Mouse (Mus musculus) kidney, adult 2 months (tissue): ENCODE data around the gene Cysrt1. TPM values are rescaled to one million over a fixed set of nuclear protein-coding genes. Genes with fewer than 3 reads are reported as not detected.
A peak's percentile ranks its signal among the peaks of the same experiment; 100 is the strongest.

Source experiments
- DNase-seq: peaks from one replicate; pipeline ENCODE4 v3.0.0; 2021
- H3K27ac ChIP-seq: fragments of 200-500 bp; 2 replicates; pipeline ENCODE4 v1.5.1; 2012; ENCODE audit warnings: low read depth, low read length, control low read depth, inconsistent platforms; ENCODE audit not compliant: insufficient read depth
- H3K27me3 ChIP-seq: fragments of 200-500 bp; replicated peaks from 2 replicates; pipeline ENCODE4 v1.6.1; 2012; ENCODE audit warnings: mild to moderate bottlenecking, moderate library complexity, low read length, inconsistent platforms; ENCODE audit not compliant: control insufficient read depth, insufficient read depth
- H3K36me3 ChIP-seq: fragments of 200-500 bp; 2 replicates; pipeline ENCODE4 v1.6.1; 2012; ENCODE audit warnings: mild to moderate bottlenecking, moderate library complexity, low read length, inconsistent platforms; ENCODE audit not compliant: control insufficient read depth, insufficient read depth
- H3K4me1 ChIP-seq: fragments of 200-500 bp; 2 replicates; pipeline ENCODE4 v1.6.1; 2011; ENCODE audit warnings: low read length; ENCODE audit not compliant: control insufficient read depth, insufficient read depth
- H3K4me3 ChIP-seq: fragments of 200-500 bp; 2 replicates; pipeline ENCODE4 v1.5.1; 2011; ENCODE audit warnings: mild to moderate bottlenecking, low read depth, low read length, control low read depth; ENCODE audit not compliant: insufficient read depth
- CTCF ChIP-seq: fragments of 200-500 bp; conservative IDR thresholded peaks from 2 replicates; pipeline ENCODE4 v1.5.1; 2011; ENCODE audit warnings: low read depth, mild to moderate bottlenecking, control low read depth, low read length, moderate library complexity, mixed read lengths; ENCODE audit not compliant: insufficient read depth, insufficient read length
- POLR2A ChIP-seq: fragments of 200-500 bp; IDR thresholded peaks from one replicate; pipeline ENCODE4 v1.6.1; 2011; ENCODE audit warnings: low read depth, low read length, control low read depth
- WGBS: fragments of 180-500 bp; shearing (Covaris S2); methylation state at CpG from one replicate; pipeline ENCODE4 v1.1.7; 2018; 5-methylcytosine and 5-hydroxymethylcytosine counted together
- polyA plus RNA-seq: library from polyadenylated mRNA; depleted of rRNA; stranded (reverse); fragments of >200 nt; gene quantifications from 2 replicates; pipeline ENCODE4 v1.2.3, GENCODE M21; 2012; rRNA removed

Gene Cysrt1
- polyA plus RNA-seq, 1 experiment, result 0.66 TPM

DNA sequence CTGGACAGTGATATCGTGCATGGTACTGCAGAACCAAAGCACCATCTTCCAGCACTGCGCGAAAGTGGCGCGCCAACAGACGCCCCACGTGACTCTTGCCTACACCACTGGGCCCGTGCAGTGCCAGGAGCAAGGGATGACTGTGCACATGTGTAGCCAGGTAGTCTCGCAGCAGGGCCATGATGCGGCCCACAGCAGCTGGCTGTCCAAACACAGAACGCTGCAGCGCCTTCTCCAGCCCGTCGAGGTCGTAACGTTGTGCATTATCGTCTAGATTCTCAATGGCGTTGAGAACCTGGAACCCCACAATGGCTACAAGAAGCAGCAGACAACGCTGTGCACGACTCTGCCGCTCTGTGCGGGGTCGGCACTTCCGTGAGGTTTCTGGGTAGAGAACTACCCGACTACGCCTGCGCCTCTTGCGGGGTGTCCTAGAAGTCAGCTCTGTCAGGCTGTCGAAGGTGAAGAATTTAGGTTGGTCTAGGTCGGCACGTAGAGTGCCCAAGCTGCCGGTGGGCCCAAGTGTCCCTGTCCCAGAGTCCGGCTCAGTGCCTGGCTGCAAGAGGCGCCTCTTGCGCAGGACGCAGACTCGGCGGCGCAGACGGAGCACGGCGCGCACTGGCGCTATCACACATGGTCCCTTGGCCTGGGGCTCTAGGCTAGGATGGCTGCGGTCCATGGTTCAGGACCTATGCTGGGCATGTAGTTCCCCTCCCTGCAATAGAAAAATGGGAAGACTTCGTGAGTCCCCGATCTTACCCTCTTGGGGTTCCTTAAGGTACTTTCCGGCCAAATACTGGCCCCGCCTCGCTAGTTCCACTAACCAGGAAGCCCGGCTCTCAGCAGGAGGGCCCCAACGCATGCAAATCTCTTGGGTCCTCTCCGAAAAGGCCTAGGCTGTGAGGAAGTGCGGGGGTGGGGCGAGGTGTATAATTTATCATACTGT is 46.8 kb downstream of the Cysrt1 start:
- no peaks in the 10 kb centered on the region; the same call in 1 of the 2 replicates for H3K36me3 ChIP-seq

DNA sequence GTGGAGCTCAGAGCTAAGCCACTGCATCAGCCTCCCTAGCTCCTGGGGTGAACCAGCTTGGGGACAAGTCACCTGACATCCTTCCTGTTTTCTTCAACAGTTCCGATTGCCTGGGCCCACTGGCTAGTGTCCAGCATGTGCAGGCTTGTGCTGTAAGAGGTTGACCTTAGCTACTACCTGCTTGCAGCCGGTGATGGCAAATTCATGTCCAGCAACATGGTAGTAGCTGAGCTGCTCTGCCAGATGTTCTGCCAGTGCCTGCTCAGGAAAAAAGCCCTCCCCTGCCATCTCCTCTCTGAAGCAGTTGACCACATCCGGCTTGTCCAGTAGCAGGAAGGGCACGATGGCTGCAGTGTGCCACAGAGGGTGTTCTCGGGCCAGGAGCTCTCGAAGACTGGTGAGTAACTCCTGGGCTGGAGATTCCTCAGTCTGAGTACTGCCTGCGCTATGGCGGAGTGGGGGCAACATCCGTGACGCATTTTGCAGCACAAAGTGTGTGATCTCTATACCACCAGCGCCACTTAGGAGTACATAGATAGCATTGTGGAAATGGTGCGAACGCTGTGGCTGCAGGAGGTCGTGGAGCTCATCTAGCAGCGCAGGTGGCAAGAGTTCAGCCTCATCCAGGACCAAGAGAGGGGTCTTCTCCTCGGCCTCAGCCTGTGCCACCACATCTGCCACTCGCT is 47.6 kb downstream of the Cysrt1 start:
- DNase-seq, result no peak
- H3K4me3 ChIP-seq, result peak overlapping the region; percentile 43; the same call in 1 of the 2 replicates

More for the DNA sequence above, 46.8 kb downstream of the Cysrt1 start:
- Histone ChIP-seq H3K27ac (peak overlapping the region; percentile 93), H3K4me1 (peaks cover 10% of the 10 kb centered on the region; the same call in 1 of the 2 replicates), H3K4me3 (peak overlapping the region; percentile 43), H3K27me3 (no peaks in the 10 kb centered on the region)
- 25% methylated on average over 55 of the region's 55 CpGs for WGBS
- DNase-seq, result peak; percentile 91
- no peak for TF ChIP-seq CTCF
- TF ChIP-seq POLR2A, result no peak

DNA sequence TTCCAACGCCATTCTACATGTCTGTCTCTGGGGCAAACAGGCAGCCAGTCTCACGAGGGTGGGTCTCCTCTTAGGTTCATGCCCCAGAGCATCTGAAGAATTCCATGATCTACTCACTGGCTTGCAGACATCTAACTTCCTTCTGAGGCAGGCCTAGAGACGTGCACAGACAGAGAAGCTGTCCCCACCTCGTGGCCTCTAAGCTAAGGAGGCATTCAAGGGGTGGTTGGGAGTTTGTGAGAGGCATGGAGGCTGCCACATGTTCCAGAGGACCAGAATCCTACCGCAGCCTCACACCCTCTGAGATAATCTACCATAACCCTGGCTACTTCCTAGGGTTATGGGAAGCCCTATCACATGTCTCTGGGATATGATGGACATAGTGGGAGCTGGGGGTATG is 48.2 kb downstream of the Cysrt1 start:
- H3K4me3 ChIP-seq, result no peak overlapping the region
- no peak for DNase-seq
- H3K4me1 ChIP-seq, result peaks cover 10% of the 10 kb centered on the region; the same call in 1 of the 2 replicates
- TF ChIP-seq POLR2A (no peak), CTCF (no peak)
- 61% methylated on average over 5 of the region's 5 CpGs for WGBS
- H3K27ac ChIP-seq, result peak overlapping the region; percentile 21
- no peaks in the 10 kb centered on the region for H3K27me3 ChIP-seq
- no peaks in the 10 kb centered on the region for H3K36me3 ChIP-seq

More for the DNA sequence above, 47.6 kb downstream of the Cysrt1 start:
- Histone ChIP-seq H3K27me3 (no peaks in the 10 kb centered on the region), H3K27ac (peak overlapping the region; percentile 21), H3K36me3 (no peaks in the 10 kb centered on the region), H3K4me1 (peaks cover 10% of the 10 kb centered on the region; the same call in 1 of the 2 replicates)
- WGBS, result 69% methylated on average over 17 of the region's 17 CpGs
- TF ChIP-seq CTCF (no peak), POLR2A (no peak)

DNA sequence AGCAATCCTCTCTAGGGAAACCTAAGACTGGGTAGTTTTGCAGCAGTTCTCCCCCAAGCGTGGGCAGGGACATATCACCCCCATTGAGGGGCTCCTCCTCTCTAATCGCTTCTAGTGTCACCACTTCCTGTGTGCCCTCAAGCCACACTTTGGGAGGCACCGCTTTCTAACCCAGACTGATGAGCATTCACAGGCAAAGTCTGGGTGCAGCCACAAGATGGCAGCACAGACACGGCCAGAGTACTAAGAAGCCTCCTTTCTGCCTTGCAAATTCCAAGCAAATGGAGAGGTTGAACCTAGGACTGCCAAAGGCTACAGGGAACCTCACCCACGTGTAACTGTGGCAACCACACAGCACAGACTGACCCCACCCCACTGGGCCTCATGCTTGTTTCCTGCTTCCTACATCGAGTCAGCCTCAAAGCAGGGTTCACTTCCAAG is 48.9 kb downstream of the Cysrt1 start:
- H3K4me1 ChIP-seq, result peaks cover 10% of the 10 kb centered on the region; the same call in 1 of the 2 replicates
- peak overlapping the region; percentile 21; the same call in 1 of the 2 replicates for H3K27ac ChIP-seq
- DNase-seq, result peak; percentile 94
- WGBS, result 0% methylated on average over 6 of the region's 6 CpGs
- TF ChIP-seq CTCF (peak; percentile 99), POLR2A (no peak)
- H3K36me3 ChIP-seq, result no peaks in the 10 kb centered on the region
- H3K27me3 ChIP-seq, result no peaks in the 10 kb centered on the region
- no peak overlapping the region for H3K4me3 ChIP-seq

Other genes starting within 250 kb of the Cysrt1 start
- 77.8 and 110 TPM in 2 replicates for gene Nsmf, start 188.1 kb downstream of the Cysrt1 start, polyA plus RNA-seq
- 23.7 and 29.2 TPM in 2 replicates for gene Entpd8, start 162.1 kb downstream of the Cysrt1 start, polyA plus RNA-seq
- not detected in 2 replicates for gene Noxa1, start 147.3 kb downstream of the Cysrt1 start, polyA plus RNA-seq
- 5.7 and 7.8 TPM in 2 replicates for gene Nrarp, start 61.7 kb downstream of the Cysrt1 start, polyA plus RNA-seq
- 21.8 and 26.9 TPM in 2 replicates for gene Tor4a, start 45.6 kb downstream of the Cysrt1 start, polyA plus RNA-seq
- gene Nelfb, start 31.0 kb downstream of the Cysrt1 start, polyA plus RNA-seq, result 62.6 and 70.5 TPM in 2 replicates
- 0.42 and 0.68 TPM in 2 replicates for gene Stpg3, start 27.8 kb downstream of the Cysrt1 start, polyA plus RNA-seq
- 0.55 and 0.58 TPM in 2 replicates for gene Fam166a, start 23.7 kb downstream of the Cysrt1 start, polyA plus RNA-seq
- gene Tubb4b, start 17.8 kb downstream of the Cysrt1 start, polyA plus RNA-seq, result 313 and 314 TPM in 2 replicates
- gene Slc34a3, start 8.1 kb downstream of the Cysrt1 start, polyA plus RNA-seq, result 240 and 299 TPM in 2 replicates
- 0.06 and 0.12 TPM in 2 replicates for gene Rnf224, start 5.7 kb downstream of the Cysrt1 start, polyA plus RNA-seq
- 49.1 and 57.9 TPM in 2 replicates for gene Rnf208, start 197 bp downstream of the Cysrt1 start, polyA plus RNA-seq
- gene AL732309.1, start 4.4 kb upstream of the Cysrt1 start, polyA plus RNA-seq, result 13.0 and 15.2 TPM in 2 replicates
- 48.9 and 50.7 TPM in 2 replicates for gene Tmem203, start 13.0 kb upstream of the Cysrt1 start, polyA plus RNA-seq
- 81.0 and 85.4 TPM in 2 replicates for gene Tprn, start 20.2 kb upstream of the Cysrt1 start, polyA plus RNA-seq
- gene Ssna1, start 30.0 kb upstream of the Cysrt1 start, polyA plus RNA-seq, result 46.2 and 48.8 TPM in 2 replicates
- 82.6 and 92.3 TPM in 2 replicates for gene Anapc2, start 30.0 kb upstream of the Cysrt1 start, polyA plus RNA-seq
- not detected in 2 replicates for gene Tmem210, start 45.7 kb upstream of the Cysrt1 start, polyA plus RNA-seq
- 2.7 and 3.0 TPM in 2 replicates for gene Lrrc26, start 47.5 kb upstream of the Cysrt1 start, polyA plus RNA-seq
- 0.34 and 0.41 TPM in 2 replicates for gene Grin1, start 76.7 kb upstream of the Cysrt1 start, polyA plus RNA-seq
- gene Man1b1, start 89.9 kb upstream of the Cysrt1 start, polyA plus RNA-seq, result 16.6 and 19.6 TPM in 2 replicates
- gene Dpp7, start 113.9 kb upstream of the Cysrt1 start, polyA plus RNA-seq, result 167 and 171 TPM in 2 replicates
- gene Uap1l1, start 123.2 kb upstream of the Cysrt1 start, polyA plus RNA-seq, result 125 and 133 TPM in 2 replicates
- gene Sapcd2, start 129.9 kb upstream of the Cysrt1 start, polyA plus RNA-seq, result 0.20 and 0.34 TPM in 2 replicates
- 18.8 and 23.8 TPM in 2 replicates for gene Entpd2, start 153.4 kb upstream of the Cysrt1 start, polyA plus RNA-seq
- 73.7 and 99.5 TPM in 2 replicates for gene Npdc1, start 156.9 kb upstream of the Cysrt1 start, polyA plus RNA-seq
- 0.19 and 0.80 TPM in 2 replicates for gene Fut7, start 180.8 kb upstream of the Cysrt1 start, polyA plus RNA-seq
- 51.0 and 64.0 TPM in 2 replicates for gene Abca2, start 186.3 kb upstream of the Cysrt1 start, polyA plus RNA-seq
- 104 and 130 TPM in 2 replicates for gene Clic3, start 214.4 kb upstream of the Cysrt1 start, polyA plus RNA-seq
- gene Paxx, start 218.6 kb upstream of the Cysrt1 start, polyA plus RNA-seq, result 49.0 and 53.2 TPM in 2 replicates
- gene Ptgds, start 227.6 kb upstream of the Cysrt1 start, polyA plus RNA-seq, result 47.2 and 51.6 TPM in 2 replicates